Mouse (Mus musculus) cerebellum, postnatal 14 days (tissue): ENCODE data around the gene Prpf8.
"Not testable (repeated sequence)": the region's sequence is repeated elsewhere in the genome, so short reads cannot be mapped to it uniquely, and the experiment has no call there.

Experiments
- DNase-seq, 2 experiments: peaks; one replicate each; pipeline ENCODE4 v3.0.0; 2021; ENCODE audit warnings: mixed read lengths in 2 of 2

Prpf8 gene

GRCm38 (mm10) chr11:75535106-75535795 is 48.6 kb downstream of the Prpf8 start:
- peak in 1 of 2 experiments; percentile 44 for DNase-seq

- DNase-seq: no peak
Measured at GRCm38 (mm10) chr11:75536255-75537024, 49.8 kb downstream of the Prpf8 start.

- no peak for DNase-seq
Measured at GRCm38 (mm10) chr11:75537025-75537414, 50.4 kb downstream of the Prpf8 start.

- peak in 1 of 2 experiments; percentile 57 for DNase-seq
Measured at GRCm38 (mm10) chr11:75537491-75538183, 51.0 kb downstream of the Prpf8 start.

- peak; percentile 39 to 49 for DNase-seq
Measured at GRCm38 (mm10) chr11:75538184-75538969, 51.8 kb downstream of the Prpf8 start.

- peak in 1 of 2 experiments; percentile 49 for DNase-seq
Measured at GRCm38 (mm10) chr11:75538970-75539299, 52.3 kb downstream of the Prpf8 start.

- DNase-seq: no peak
Measured at GRCm38 (mm10) chr11:75540209-75540608, 53.6 kb downstream of the Prpf8 start.

GRCm38 (mm10) chr11:75540710-75541581 is 54.3 kb downstream of the Prpf8 start:
- DNase-seq: peak in 1 of 2 experiments; percentile 46

GRCm38 (mm10) chr11:75544713-75545112 is 58.1 kb downstream of the Prpf8 start:
- DNase-seq: peak; percentile 46 to 55

GRCm38 (mm10) chr11:75546057-75546456 is 59.4 kb downstream of the Prpf8 start:
- DNase-seq: no peak

GRCm38 (mm10) chr11:75549658-75550111 is 63.1 kb downstream of the Prpf8 start:
- peak; percentile 25 to 50 for DNase-seq

GRCm38 (mm10) chr11:75550200-75550946 is 63.8 kb downstream of the Prpf8 start:
- DNase-seq: peak in 1 of 2 experiments; percentile 22

- DNase-seq: peak; percentile 29 to 38
Measured at GRCm38 (mm10) chr11:75551321-75551720, 64.7 kb downstream of the Prpf8 start.

- DNase-seq: peak; percentile 83 to 86
Measured at GRCm38 (mm10) chr11:75551961-75552441, 65.4 kb downstream of the Prpf8 start.

- no peak for DNase-seq
Measured at GRCm38 (mm10) chr11:75552906-75553482, 66.4 kb downstream of the Prpf8 start.

- DNase-seq: not testable (repeated sequence)
Measured at GRCm38 (mm10) chr11:75556006-75556405, 69.4 kb downstream of the Prpf8 start.

- DNase-seq: no peak
Measured at GRCm38 (mm10) chr11:75557142-75557541, 70.5 kb downstream of the Prpf8 start.

- DNase-seq: peak in 1 of 2 experiments; percentile 73
Measured at GRCm38 (mm10) chr11:75558101-75558500, 71.5 kb downstream of the Prpf8 start.
